Mouse (Mus musculus): ENCODE results near the gene Prex1. TPM values are rescaled to one million over a fixed set of nuclear protein-coding genes. Genes with fewer than 3 reads are reported as not detected.
"Not testable (repeated sequence)": the region's sequence is repeated elsewhere in the genome, so short reads cannot be mapped to it uniquely, and the experiment has no call there.

Prex1 gene
- total RNA-seq, 1 experiment from 2014 or later, result 124 TPM

DNA sequence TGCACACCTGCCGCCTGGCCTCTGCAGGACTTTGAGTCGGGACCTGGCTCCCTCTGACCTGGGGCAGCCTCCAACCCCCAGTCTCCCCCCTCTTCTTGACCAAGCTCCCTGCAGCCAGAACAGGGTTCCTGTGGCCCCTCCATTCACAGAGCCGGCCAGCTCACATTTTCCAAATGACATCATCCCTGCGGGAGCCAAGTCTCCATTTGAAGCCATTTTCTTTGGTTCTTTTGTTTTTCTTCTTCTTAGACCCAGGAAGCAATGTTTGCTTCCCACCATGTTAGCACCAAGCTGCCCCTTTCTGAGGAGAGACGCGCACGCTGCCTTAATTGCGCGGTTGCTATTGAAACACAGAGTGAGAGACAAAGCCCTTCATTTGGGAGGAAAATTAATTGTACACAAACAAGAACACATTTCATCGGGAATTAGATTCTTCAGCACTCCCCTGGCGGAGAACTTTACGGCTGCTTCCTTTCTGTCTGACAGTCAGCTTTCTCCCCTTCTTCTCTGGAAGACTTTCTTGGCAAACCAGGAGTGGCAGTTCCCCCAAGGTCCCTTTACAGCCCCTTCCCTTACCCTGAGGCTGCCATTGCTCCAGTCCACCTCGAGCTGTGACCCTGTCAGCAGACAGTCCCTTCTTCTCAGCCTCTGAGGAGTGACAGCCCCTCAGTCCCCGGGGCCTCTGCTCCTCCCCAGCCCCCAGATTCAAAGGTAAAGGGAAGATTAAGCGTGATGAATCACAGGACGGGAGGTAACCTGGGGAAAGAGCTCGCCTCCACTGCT is 196.0 kb downstream of the Prex1 start:
- ATAC-seq (replicated peaks; ENCODE audit: insufficient number of reproducible peaks, low FRiP score, low TSS enrichment, poor library complexity, severe bottlenecking), result not testable (repeated sequence)

DNA sequence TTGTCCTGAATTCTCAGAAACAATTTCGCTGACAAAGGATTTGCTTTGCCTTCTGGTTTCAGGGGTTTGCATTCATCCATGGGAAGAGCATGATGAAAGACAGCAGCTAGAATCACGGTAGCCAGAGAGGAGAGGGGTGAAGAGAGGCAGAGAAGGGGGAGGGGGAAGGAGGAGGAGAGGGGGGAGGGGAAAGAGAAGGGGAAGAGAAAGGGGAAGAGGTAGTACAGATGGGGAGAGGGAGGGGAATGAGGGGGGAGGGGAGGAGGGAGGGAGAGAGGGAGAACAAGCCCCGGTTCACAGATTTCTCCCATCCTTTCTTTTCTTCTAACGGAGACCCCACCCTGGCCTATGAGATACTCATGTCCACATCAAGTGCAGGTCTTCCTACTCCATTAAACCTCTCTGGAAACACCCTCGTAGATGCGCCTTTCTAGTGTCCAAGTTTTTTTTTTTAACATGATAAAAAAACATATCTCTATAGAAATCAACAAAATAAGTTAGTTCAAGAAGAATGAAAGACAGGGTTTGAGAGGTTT is 196.7 kb downstream of the Prex1 start:
- ATAC-seq (replicated peaks; ENCODE audit: insufficient number of reproducible peaks, low FRiP score, low TSS enrichment, poor library complexity, severe bottlenecking), result no peak

Other genes with a start within 250 kb of the Prex1 start
- gene Trp53rkb, start 78.7 kb upstream of the Prex1 start, total RNA-seq (2017), result 1.6 to 13.4 TPM (median 3.3 TPM) in 3 replicates
- gene Arfgef2, start 91.8 kb upstream of the Prex1 start, total RNA-seq (2017), result 17.1 to 25.1 TPM (median 24.6 TPM) in 3 replicates
- gene Cse1l, start 192.2 kb upstream of the Prex1 start, total RNA-seq (2017), result 70.7 to 108 TPM (median 105 TPM) in 3 replicates

Data from monocyte, adult 5-6 weeks (primary cell).